Mouse (Mus musculus) G1E (cell line): ENCODE results near the gene Actr2.

Source experiments
- CTCF ChIP-seq: IDR thresholded peaks from 2 replicates; pipeline ENCODE4 v1.5.1; 2012; ENCODE audit warnings: low read depth, low read length, inconsistent platforms, mixed read lengths
- GATA1 ChIP-seq: IDR thresholded peaks from 2 replicates; pipeline ENCODE4 v1.6.1; 2012; ENCODE audit warnings: borderline replicate concordance, low read length, inconsistent platforms, mixed read lengths
- GATA2 ChIP-seq: IDR thresholded peaks from 2 replicates; pipeline ENCODE4 v1.6.1; 2012; ENCODE audit warnings: low read depth, low read length, inconsistent platforms, borderline replicate concordance
- POLR2AphosphoS5 ChIP-seq: IDR thresholded peaks from 2 replicates; pipeline ENCODE4 v1.6.1; 2012; ENCODE audit warnings: low read depth, low read length, inconsistent platforms; ENCODE audit not compliant: insufficient replicate concordance
- TAL1 ChIP-seq: conservative IDR thresholded peaks from 2 replicates; pipeline ENCODE4 v1.6.1; 2012; ENCODE audit warnings: low read depth, low read length, inconsistent platforms, mixed read lengths

DNA sequence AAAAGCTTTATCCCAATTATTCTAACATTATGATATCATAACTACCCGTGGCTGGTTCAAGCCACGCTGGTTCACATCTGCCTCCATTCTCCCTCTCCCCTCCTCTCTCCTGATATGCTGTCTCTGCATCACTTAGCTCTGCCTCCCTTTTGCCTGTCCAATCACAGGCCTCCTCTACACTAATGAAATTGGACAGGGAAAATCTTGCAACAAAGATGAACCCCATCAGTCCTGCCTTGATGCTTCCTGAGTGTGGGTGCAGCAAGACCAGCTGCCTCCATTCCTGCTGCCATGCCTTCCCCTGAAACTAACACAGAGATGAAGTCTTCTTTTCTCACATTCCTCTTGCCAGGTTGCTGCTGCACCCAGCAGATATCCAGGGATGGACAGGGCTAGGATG is 25.2 kb upstream of the Actr2 start:
- TF ChIP-seq TAL1 (no peak), CTCF (no peak), GATA1 (no peak), POLR2AphosphoS5 (no peak), GATA2 (no peak)
